Mouse (Mus musculus): ENCODE data around the gene Tll2. TPM values are rescaled to one million over a fixed set of nuclear protein-coding genes. Genes with fewer than 3 reads are reported as not detected.

Tll2 gene
- polyA plus RNA-seq, 1 experiment from 2014 or later: 0.93 TPM

- peaks cover 8% of the 10 kb centered on the region; the same call in 1 of the 2 replicates for H3K4me1 ChIP-seq (replicated peaks)
Measured at GRCm38 (mm10) chr19:41193379-41193778, 13.3 kb downstream of the Tll2 start.

GRCm38 (mm10) chr19:41192953-41193352 lies 13.7 kb downstream of the Tll2 start:
- H3K4me1 ChIP-seq (replicated peaks): peaks cover 8% of the 10 kb centered on the region; the same call in 1 of the 2 replicates
- no peak overlapping the region for H3K9ac ChIP-seq
- no peaks in the 10 kb centered on the region for H3K9me3 ChIP-seq
- no peak overlapping the region for H3K4me2 ChIP-seq
- H3K4me3 ChIP-seq: no peak overlapping the region
- H3K27me3 ChIP-seq: no peaks in the 10 kb centered on the region
- H3K36me3 ChIP-seq: no peaks in the 10 kb centered on the region
- H3K27ac ChIP-seq (replicated peaks): no peak overlapping the region
- 69% methylated on average over 4 of the region's 4 CpGs for WGBS
- peak; percentile 38; the same call in 1 of the 2 replicates for ATAC-seq (ENCODE audit: low FRiP score, low read depth)

More at GRCm38 (mm10) chr19:41193379-41193778, 13.3 kb downstream of the Tll2 start:
- H3K36me3 ChIP-seq: no peaks in the 10 kb centered on the region
- 86% methylated on average over 1 of the region's 1 CpGs for whole genome bisulfite sequencing
- no peak overlapping the region for H3K4me2 ChIP-seq
- no peak overlapping the region for H3K9ac ChIP-seq
- no peak overlapping the region for H3K27ac ChIP-seq (replicated peaks)
- ATAC-seq (ENCODE audit: low FRiP score, low read depth): no peak
- H3K9me3 ChIP-seq: no peaks in the 10 kb centered on the region
- H3K4me3 ChIP-seq: no peak overlapping the region
- no peaks in the 10 kb centered on the region for H3K27me3 ChIP-seq

- no peak for ATAC-seq (ENCODE audit: low FRiP score, low read depth)
- Histone ChIP-seq H3K27me3 (no peaks in the 10 kb centered on the region), H3K9ac (no peak overlapping the region), H3K9me3 (no peaks in the 10 kb centered on the region), H3K4me1 (replicated peaks) (peaks cover 8% of the 10 kb centered on the region; the same call in 1 of the 2 replicates), H3K4me3 (no peak overlapping the region), H3K4me2 (no peak overlapping the region), H3K27ac (replicated peaks) (no peak overlapping the region), H3K36me3 (no peaks in the 10 kb centered on the region)
- WGBS: 84% methylated on average over 9 of the region's 9 CpGs
Measured at GRCm38 (mm10) chr19:41191724-41192123, 14.9 kb downstream of the Tll2 start.

GRCm38 (mm10) chr19:41190876-41191434 lies 15.7 kb downstream of the Tll2 start:
- Histone ChIP-seq H3K27me3 (no peaks in the 10 kb centered on the region), H3K9ac (no peak overlapping the region), H3K27ac (replicated peaks) (no peak overlapping the region), H3K36me3 (no peaks in the 10 kb centered on the region), H3K9me3 (no peaks in the 10 kb centered on the region), H3K4me3 (no peak overlapping the region), H3K4me1 (replicated peaks) (peaks cover 8% of the 10 kb centered on the region; the same call in 1 of the 2 replicates), H3K4me2 (no peak overlapping the region)
- WGBS: 22% methylated on average over 6 of the region's 6 CpGs
- ATAC-seq (ENCODE audit: low FRiP score, low read depth): peak; percentile 48; the same call in 1 of the 2 replicates

GRCm38 (mm10) chr19:41177331-41177730 lies 29.3 kb downstream of the Tll2 start:
- Histone ChIP-seq H3K27ac (replicated peaks) (no peak overlapping the region), H3K9ac (no peak overlapping the region), H3K36me3 (no peaks in the 10 kb centered on the region), H3K9me3 (no peaks in the 10 kb centered on the region), H3K27me3 (no peaks in the 10 kb centered on the region), H3K4me3 (no peak overlapping the region), H3K4me2 (no peak overlapping the region), H3K4me1 (replicated peaks) (0 out of 2 replicates have a peak, but pooled peaks cover 4% of the 10 kb centered on the region)
- ATAC-seq (ENCODE audit: low FRiP score, low read depth): no peak
- 53% methylated on average over 6 of the region's 6 CpGs for WGBS

- ATAC-seq (ENCODE audit: low FRiP score, low read depth): no peak
- WGBS: 73% methylated on average over 2 of the region's 2 CpGs
- no peak overlapping the region for H3K4me2 ChIP-seq
- no peaks in the 10 kb centered on the region for H3K36me3 ChIP-seq
- H3K4me1 ChIP-seq (replicated peaks): 0 out of 2 replicates have a peak, but pooled peaks cover 4% of the 10 kb centered on the region
- H3K4me3 ChIP-seq: no peak overlapping the region
- no peak overlapping the region for H3K9ac ChIP-seq
- no peaks in the 10 kb centered on the region for H3K27me3 ChIP-seq
- no peak overlapping the region for H3K27ac ChIP-seq (replicated peaks)
- H3K9me3 ChIP-seq: no peaks in the 10 kb centered on the region
Measured at GRCm38 (mm10) chr19:41176881-41177280, 29.8 kb downstream of the Tll2 start.

GRCm38 (mm10) chr19:41165914-41166235 lies 40.8 kb downstream of the Tll2 start:
- 0 out of 2 replicates have a peak, but pooled peaks cover 3% of the 10 kb centered on the region for H3K27me3 ChIP-seq
- no peak overlapping the region for H3K9ac ChIP-seq
- no peak overlapping the region for H3K27ac ChIP-seq (replicated peaks)
- no peak overlapping the region for H3K4me3 ChIP-seq
- no peaks in the 10 kb centered on the region for H3K9me3 ChIP-seq
- peaks cover 6% of the 10 kb centered on the region for H3K4me1 ChIP-seq (replicated peaks)
- no peaks in the 10 kb centered on the region for H3K36me3 ChIP-seq
- WGBS: 57% methylated on average over 5 of the region's 5 CpGs
- no peak overlapping the region for H3K4me2 ChIP-seq
- ATAC-seq (ENCODE audit: low FRiP score, low read depth): 0 out of 2 replicates have a peak, but pooled peaks have one; percentile 48

GRCm38 (mm10) chr19:41165144-41165913 lies 41.3 kb downstream of the Tll2 start:
- no peaks in the 10 kb centered on the region for H3K9me3 ChIP-seq
- WGBS: 49% methylated on average over 14 of the region's 14 CpGs
- no peak for ATAC-seq (ENCODE audit: low FRiP score, low read depth)
- no peak overlapping the region for H3K9ac ChIP-seq
- no peaks in the 10 kb centered on the region for H3K36me3 ChIP-seq
- no peak overlapping the region for H3K4me2 ChIP-seq
- peaks cover 6% of the 10 kb centered on the region for H3K4me1 ChIP-seq (replicated peaks)
- H3K4me3 ChIP-seq: no peak overlapping the region
- H3K27me3 ChIP-seq: 0 out of 2 replicates have a peak, but pooled peaks cover 3% of the 10 kb centered on the region
- H3K27ac ChIP-seq (replicated peaks): no peak overlapping the region

- H3K4me2 ChIP-seq: no peak overlapping the region
- H3K4me1 ChIP-seq (replicated peaks): peaks cover 6% of the 10 kb centered on the region
- H3K27me3 ChIP-seq: 0 out of 2 replicates have a peak, but pooled peaks cover 3% of the 10 kb centered on the region
- H3K27ac ChIP-seq (replicated peaks): 0 out of 2 replicates have a peak overlapping the region, but pooled peaks have one; percentile 6
- WGBS: 14% methylated on average over 10 of the region's 10 CpGs
- no peak overlapping the region for H3K4me3 ChIP-seq
- H3K9ac ChIP-seq: no peak overlapping the region
- H3K36me3 ChIP-seq: no peaks in the 10 kb centered on the region
- no peaks in the 10 kb centered on the region for H3K9me3 ChIP-seq
- ATAC-seq (ENCODE audit: low FRiP score, low read depth): no peak
Measured at GRCm38 (mm10) chr19:41164447-41165095, 42.1 kb downstream of the Tll2 start.

GRCm38 (mm10) chr19:41160388-41160787 lies 46.2 kb downstream of the Tll2 start:
- Histone ChIP-seq H3K4me3 (no peak overlapping the region), H3K27ac (replicated peaks) (no peak overlapping the region), H3K27me3 (0 out of 2 replicates have a peak, but pooled peaks cover 3% of the 10 kb centered on the region), H3K9me3 (no peaks in the 10 kb centered on the region), H3K9ac (no peak overlapping the region), H3K4me2 (no peak overlapping the region), H3K36me3 (no peaks in the 10 kb centered on the region), H3K4me1 (replicated peaks) (peaks cover 6% of the 10 kb centered on the region)
- WGBS: 56% methylated on average over 14 of the region's 14 CpGs
- ATAC-seq (ENCODE audit: low FRiP score, low read depth): no peak

- H3K4me2 ChIP-seq: no peak overlapping the region
- H3K27ac ChIP-seq (replicated peaks): no peak overlapping the region
- no peaks in the 10 kb centered on the region for H3K27me3 ChIP-seq
- WGBS: 86% methylated on average over 7 of the region's 7 CpGs
- no peak overlapping the region for H3K9ac ChIP-seq
- no peak overlapping the region for H3K4me3 ChIP-seq
- no peaks in the 10 kb centered on the region for H3K36me3 ChIP-seq
- H3K9me3 ChIP-seq: no peaks in the 10 kb centered on the region
- ATAC-seq (ENCODE audit: low FRiP score, low read depth): no peak
- no peaks in the 10 kb centered on the region for H3K4me1 ChIP-seq (replicated peaks)
Measured at GRCm38 (mm10) chr19:41154681-41155080, 52.0 kb downstream of the Tll2 start.

- 81% methylated on average over 4 of the region's 4 CpGs for WGBS
- Histone ChIP-seq H3K4me2 (no peak overlapping the region), H3K4me3 (no peak overlapping the region), H3K27ac (replicated peaks) (no peak overlapping the region), H3K9me3 (no peaks in the 10 kb centered on the region), H3K4me1 (replicated peaks) (no peaks in the 10 kb centered on the region), H3K27me3 (no peaks in the 10 kb centered on the region), H3K9ac (no peak overlapping the region), H3K36me3 (no peaks in the 10 kb centered on the region)
- no peak for ATAC-seq (ENCODE audit: low FRiP score, low read depth)
Measured at GRCm38 (mm10) chr19:41152462-41152861, 54.2 kb downstream of the Tll2 start.
